Mouse (Mus musculus): Measurements from ENCODE around the gene Erlec1.

Erlec1 gene

GRCm38 (mm10) chr11:30954279-30954725 lies at the start of gene Erlec1:
Erlec1 (minus strand) TSS chr11:30954335.
- DNase-seq = peak; percentile 79

GRCm38 (mm10) chr11:31001169-31001908 lies 47.2 kb upstream of the Erlec1 start:
- DNase-seq = no peak

- DNase-seq = no peak
Measured at GRCm38 (mm10) chr11:31000028-31000427, 45.9 kb upstream of the Erlec1 start.

DNA sequence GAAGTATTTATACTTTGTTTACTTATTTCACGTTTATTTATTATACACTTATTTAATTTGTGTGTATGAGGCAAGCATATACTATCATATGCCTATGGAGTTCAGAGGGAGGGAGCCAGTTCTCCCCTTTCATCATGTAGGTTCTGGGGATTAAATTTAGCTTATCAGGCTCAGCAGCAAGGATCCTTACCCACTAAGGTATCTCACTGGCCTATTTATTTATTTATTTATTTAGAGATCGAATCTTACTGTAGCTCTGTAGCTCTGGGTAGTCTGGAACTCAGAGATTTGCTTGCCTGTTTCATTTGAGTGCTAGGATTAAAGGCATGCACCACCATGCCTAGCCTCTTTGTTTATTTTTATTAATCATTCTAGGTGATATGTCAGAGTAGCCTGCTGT lies 44.6 kb upstream of the Erlec1 start:
- no peak for DNase-seq

- no peak for DNase-seq
Measured at GRCm38 (mm10) chr11:30998199-30998598, 44.1 kb upstream of the Erlec1 start.

DNA sequence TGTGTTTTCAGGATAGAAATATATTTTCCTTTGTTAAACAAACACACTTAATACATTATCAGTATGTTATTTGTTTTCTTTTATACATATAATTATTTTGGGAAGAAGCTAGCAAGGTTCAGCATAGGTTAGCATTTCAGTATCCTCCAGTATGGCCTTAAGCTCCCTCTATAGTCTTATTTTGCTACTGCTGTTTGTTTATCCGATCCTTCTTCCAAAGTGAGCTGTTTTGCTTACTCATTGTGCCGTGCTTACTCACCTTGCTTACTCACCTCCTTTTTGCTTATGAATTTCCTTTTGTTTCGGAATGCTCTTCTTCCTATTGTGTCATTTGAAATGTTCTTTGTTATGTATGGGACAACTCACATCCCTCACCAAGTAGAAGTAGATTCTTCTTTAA lies 42.5 kb upstream of the Erlec1 start:
- DNase-seq = no peak

GRCm38 (mm10) chr11:30986625-30987017 lies 32.5 kb upstream of the Erlec1 start:
- no peak for DNase-seq

GRCm38 (mm10) chr11:30985877-30986624 lies 31.9 kb upstream of the Erlec1 start, which contains the start of gene Chac2:
Chac2 (minus strand) TSS chr11:30986350.
- peak; percentile 78 for DNase-seq

DNA sequence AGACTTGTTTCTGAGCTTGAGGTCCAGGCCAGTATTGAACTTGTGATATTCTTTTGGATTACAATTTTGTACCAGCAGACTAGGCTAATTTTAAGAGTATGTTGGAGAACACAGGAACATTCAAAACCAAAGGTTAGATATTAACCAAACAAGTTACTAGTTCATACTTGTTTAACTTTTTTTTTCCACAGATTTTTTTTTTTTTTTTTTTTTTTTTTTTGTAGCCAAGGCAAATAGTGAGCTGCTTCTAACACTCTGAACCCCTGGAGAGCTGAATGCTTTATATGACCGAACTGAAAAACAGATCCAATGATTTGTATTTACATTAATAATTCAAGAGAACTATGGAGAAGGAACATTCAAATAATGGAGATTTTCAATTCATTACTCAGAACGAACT lies 31.1 kb upstream of the Erlec1 start:
- DNase-seq = no peak

- peak; percentile 45 for DNase-seq
Measured at GRCm38 (mm10) chr11:30953469-30954154, 523 bp downstream of the Erlec1 start.

DNA sequence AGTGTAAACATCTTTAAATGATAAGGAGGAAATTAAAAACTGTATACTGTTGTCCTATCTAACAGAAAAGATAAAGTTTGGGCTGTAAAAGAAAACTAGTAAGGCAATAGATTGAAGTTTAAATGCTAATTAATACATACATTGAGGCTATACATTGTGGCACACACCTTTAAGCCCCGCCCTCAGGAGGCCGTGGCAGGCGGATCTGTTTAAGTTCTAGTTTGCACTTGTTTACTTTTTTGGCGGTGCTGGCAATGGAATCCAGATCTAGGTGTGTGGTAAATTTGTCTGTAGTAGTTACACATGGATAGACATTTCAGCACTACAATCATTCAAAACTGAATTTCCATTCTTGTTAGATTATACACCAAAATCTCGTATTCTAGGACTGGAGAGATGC lies 1.3 kb downstream of the Erlec1 start:
- DNase-seq = no peak

DNA sequence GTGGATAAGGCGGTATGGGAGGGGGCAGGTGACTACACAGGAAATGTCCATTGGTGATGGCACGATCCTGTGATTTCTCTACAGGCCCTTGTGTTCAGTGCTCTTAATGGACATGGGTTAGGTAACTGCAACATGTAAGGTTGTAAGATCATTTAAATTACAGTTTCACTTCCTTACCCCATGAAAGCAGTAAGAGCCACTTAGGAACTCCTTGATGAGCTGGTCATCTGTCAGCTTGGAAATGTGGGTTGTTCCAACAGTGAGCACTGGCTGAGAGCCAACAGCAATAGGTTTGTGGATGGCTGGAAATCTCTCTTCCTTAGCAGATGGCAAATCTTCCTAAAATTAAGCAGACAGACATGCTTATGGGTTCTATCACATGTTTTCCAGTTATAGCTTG lies 10.6 kb downstream of the Erlec1 start:
- DNase-seq = peak; percentile 63

DNA sequence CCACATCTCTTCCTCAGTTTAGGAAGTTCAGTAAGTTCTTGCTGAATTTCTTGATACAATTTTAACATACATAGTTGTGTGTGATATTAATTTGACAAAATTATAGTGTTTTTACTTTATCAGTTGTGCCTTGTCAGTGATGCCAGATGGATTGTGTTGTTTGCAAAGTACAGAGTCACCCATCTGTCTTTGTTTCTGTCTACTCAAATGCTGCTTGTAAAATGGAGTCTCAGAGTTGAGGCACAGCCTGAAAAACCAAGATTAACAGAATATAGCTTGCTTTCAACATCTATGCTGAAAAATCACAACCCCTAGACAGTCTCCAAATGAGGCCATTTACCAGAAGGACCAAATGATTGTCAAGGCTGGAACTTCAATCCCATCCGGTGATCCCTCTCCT lies 25.6 kb downstream of the Erlec1 start:
- no peak for DNase-seq

GRCm38 (mm10) chr11:30928079-30928478 lies 26.1 kb downstream of the Erlec1 start:
- DNase-seq = no peak

DNA sequence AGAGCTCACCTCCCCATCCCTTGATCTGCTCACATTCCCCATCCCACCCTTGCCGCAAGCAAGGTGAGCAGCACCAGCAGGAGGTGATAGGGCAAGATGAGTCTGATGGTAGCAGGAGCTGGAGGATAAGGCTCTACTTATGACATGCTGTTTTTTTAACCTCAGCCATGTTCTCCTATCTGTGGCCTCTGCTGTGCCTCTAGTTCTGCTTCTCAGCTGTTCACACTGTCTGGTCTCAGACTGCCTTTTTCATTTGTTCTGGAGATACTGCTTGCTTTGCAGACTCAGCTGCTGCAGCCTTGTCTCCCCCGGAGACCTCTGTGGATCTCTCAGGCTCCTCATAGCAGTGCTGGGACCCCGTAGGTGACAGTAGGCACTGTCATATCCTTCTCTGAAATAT lies 30.9 kb downstream of the Erlec1 start:
- DNase-seq = no peak

DNA sequence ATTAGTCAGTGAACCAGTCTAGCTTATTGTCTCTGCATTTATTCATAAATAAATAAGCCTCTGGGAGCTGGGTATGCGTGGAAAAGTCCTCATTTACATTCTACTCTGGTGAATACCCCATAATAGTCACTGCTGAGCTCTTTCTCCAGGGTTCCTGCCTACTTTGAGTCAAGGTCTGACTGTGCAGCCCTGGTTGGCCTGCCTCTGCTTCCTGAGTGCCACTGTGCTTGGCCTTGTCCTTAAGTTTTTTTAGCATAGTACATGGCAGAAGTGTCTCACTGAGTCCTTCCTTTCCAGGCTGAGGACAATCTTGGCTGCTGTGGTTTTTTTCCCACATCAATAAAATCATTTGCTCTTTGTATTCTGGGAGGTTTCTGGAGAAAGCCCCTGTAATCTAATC lies 33.5 kb downstream of the Erlec1 start:
- DNase-seq = no peak

DNA sequence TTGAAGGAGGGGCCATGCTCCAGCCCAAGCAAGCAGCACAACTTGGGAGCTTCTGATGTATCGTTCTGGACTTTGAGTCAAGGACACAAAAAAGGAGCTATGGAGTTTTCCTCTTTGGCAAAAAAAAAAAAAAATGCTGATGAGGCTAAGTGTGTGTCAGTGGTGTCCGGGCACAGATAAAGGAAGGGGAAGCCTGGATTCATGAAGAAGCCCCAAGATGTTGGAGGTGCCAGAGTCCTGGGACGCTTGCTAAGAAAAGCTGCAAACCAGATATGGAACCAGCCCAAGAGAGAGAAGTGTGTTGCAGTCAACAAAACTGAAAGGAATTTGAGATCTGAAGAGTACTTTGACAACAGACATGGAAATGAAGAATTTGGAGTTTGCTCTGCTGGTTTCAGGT lies 41.8 kb downstream of the Erlec1 start:
- no peak for DNase-seq

GRCm38 (mm10) chr11:30899312-30899711 lies 54.8 kb downstream of the Erlec1 start:
- DNase-seq = no peak

GRCm38 (mm10) chr11:30896201-30896600 lies 57.9 kb downstream of the Erlec1 start:
- no peak for DNase-seq

GRCm38 (mm10) chr11:30888153-30888552 lies 66.0 kb downstream of the Erlec1 start:
- DNase-seq = no peak

GRCm38 (mm10) chr11:30885171-30885871 lies 68.8 kb downstream of the Erlec1 start, which contains the start of the genes Gpr75 and Asb3:
Gpr75 (plus strand) TSS chr11:30885358.
Asb3 (plus strand) TSS chr11:30885416.
- DNase-seq = peak; percentile 85

Measured in cerebellum, adult 11 months (tissue).